11 mouse cellular contexts compared by ENCODE assay signal in genomic region chr16:50002456-50002788, GRCm38 (mm10).
"Had no signal": no experiment of that assay in that cellular context is flagged by ENCODE, and none has a peak within 500 bp of the region (broad histone marks: within the 10 kb centered on the region; RNA-seq: fewer than 3 reads in every experiment).

No protein-coding gene starts in this region.

- H3K4me3 ChIP-seq: limb, embryonic 13.5 days; midbrain, embryonic 12.5 days; stomach, embryonic 15.5 days had no signal

- DNase-seq: kidney, adult 11 months; kidney, postnatal 14 days; left cerebral cortex, postnatal 4 days; lung, adult 18-20 months; right cerebral cortex, postnatal 14 days; thymus, adult 2 months; thymus, postnatal 25 days had no signal

- H3K9ac ChIP-seq: limb, embryonic 13.5 days; liver, embryonic 14.5 days; midbrain, embryonic 12.5 days; stomach, embryonic 15.5 days had no signal

- H3K4me2 ChIP-seq: limb, embryonic 13.5 days; midbrain, embryonic 12.5 days; stomach, embryonic 15.5 days had no signal

- H3K36me3 ChIP-seq: limb, embryonic 13.5 days; midbrain, embryonic 12.5 days; stomach, embryonic 15.5 days had no signal

- H3K9me3 ChIP-seq: limb, embryonic 13.5 days; midbrain, embryonic 12.5 days; stomach, embryonic 15.5 days had no signal

- H3K27ac ChIP-seq: limb, embryonic 13.5 days; liver, embryonic 14.5 days; midbrain, embryonic 12.5 days; stomach, embryonic 15.5 days had no signal

- H3K27me3 ChIP-seq: limb, embryonic 13.5 days; midbrain, embryonic 12.5 days; stomach, embryonic 15.5 days had no signal

- H3K4me1 ChIP-seq: limb, embryonic 13.5 days; stomach, embryonic 15.5 days had no signal
